ENCODE assay signal across 9 mouse cellular contexts in the genomic region with DNA sequence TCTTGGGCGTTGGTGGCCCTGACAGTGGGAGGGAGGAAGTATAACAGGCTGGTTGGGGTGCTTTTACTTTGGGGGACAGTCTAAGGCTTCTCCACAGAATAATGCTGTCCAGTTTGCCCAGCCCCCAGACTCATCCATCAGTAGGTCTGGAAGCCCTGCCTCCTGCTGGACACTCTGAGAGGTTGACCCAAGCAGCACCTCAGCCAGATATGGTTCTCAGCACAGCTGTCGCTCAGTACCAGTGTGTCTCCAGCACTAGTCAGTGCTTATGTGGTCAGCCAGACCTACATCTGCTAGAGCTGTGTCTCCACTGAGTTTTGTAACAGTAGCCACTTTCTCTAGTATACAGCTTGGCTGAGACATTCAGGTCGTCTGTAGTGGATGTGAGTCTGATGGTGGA. TPM values are rescaled to one million over a fixed set of nuclear protein-coding genes. Genes with fewer than 3 reads are reported as not detected.
A peak's percentile ranks its signal among the peaks of the same experiment; 100 is the strongest.
DNase-seq lines count a peak whose midpoint lies in the region; ATAC-seq lines count a peak whose summit lies in the region.
"Had no signal": no experiment of that assay in that cellular context is flagged by ENCODE, and none has a peak within 500 bp of the region (broad histone marks: within the 10 kb centered on the region; RNA-seq: fewer than 3 reads in every experiment).

No protein-coding gene starts in this region.

- WGBS in kidney, embryonic 15.5 days, result 15% methylated on average over 3 of the region's 3 CpGs
- 19% methylated on average over 3 of the region's 3 CpGs for WGBS in forebrain, embryonic 11.5 days
- 19% methylated on average over 3 of the region's 3 CpGs for WGBS in limb, embryonic 10.5 days
- WGBS in neural tube, embryonic 14.5 days, result 19% methylated on average over 3 of the region's 3 CpGs

- H3K36me3 ChIP-seq in kidney, embryonic 15.5 days, result peaks cover 26% of the 10 kb centered on the region
- peaks cover 5% of the 10 kb centered on the region for H3K36me3 ChIP-seq in forebrain, embryonic 11.5 days (ENCODE audit: control insufficient read depth, insufficient read depth, low read length)
- H3K36me3 ChIP-seq in limb, embryonic 10.5 days, result peaks cover 37% of the 10 kb centered on the region
- H3K36me3 ChIP-seq in neural tube, embryonic 14.5 days (ENCODE audit: control insufficient read depth, insufficient read depth, low read length), result no peaks in the 10 kb centered on the region

- H3K4me1 ChIP-seq in kidney, embryonic 15.5 days, result peaks cover 47% of the 10 kb centered on the region
- H3K4me1 ChIP-seq in forebrain, embryonic 11.5 days (replicated peaks; ENCODE audit: control insufficient read depth, insufficient read depth, low read length), result peaks cover 8% of the 10 kb centered on the region; the same call in 1 of the 2 replicates
- peaks cover 47% of the 10 kb centered on the region for H3K4me1 ChIP-seq in limb, embryonic 10.5 days
- peaks cover 7% of the 10 kb centered on the region for H3K4me1 ChIP-seq in neural tube, embryonic 14.5 days (ENCODE audit: control insufficient read depth, insufficient read depth, low read length)

- intact Hi-C loops in left cerebral cortex, postnatal 10 days (cut with DNase I), result no loop called here

- peaks cover 9% of the 10 kb centered on the region; the same call in 1 of the 2 replicates for H3K27me3 ChIP-seq in kidney, embryonic 15.5 days
- H3K27me3 ChIP-seq in forebrain, embryonic 11.5 days (ENCODE audit: control insufficient read depth, insufficient read depth, low read length), result peaks cover 3% of the 10 kb centered on the region; the same call in 1 of the 2 replicates
- H3K27me3 ChIP-seq in limb, embryonic 10.5 days (ENCODE audit: low read depth, poor library complexity, severe bottlenecking), result peaks cover 25% of the 10 kb centered on the region; the same call in 1 of the 2 replicates
- 0 out of 2 replicates have a peak, but pooled peaks cover 3% of the 10 kb centered on the region for H3K27me3 ChIP-seq in neural tube, embryonic 14.5 days (ENCODE audit: control insufficient read depth, insufficient read depth, low read length)
- H3K27me3 ChIP-seq: Patski had no signal

- 0 out of 2 replicates have a peak overlapping the region, but pooled peaks have one; percentile 48 for H3K27ac ChIP-seq in kidney, embryonic 15.5 days
- H3K27ac ChIP-seq in forebrain, embryonic 11.5 days (ENCODE audit: low read depth, low read length), result no peak overlapping the region
- H3K27ac ChIP-seq in limb, embryonic 10.5 days, result peak overlapping the region; percentile 64
- H3K27ac ChIP-seq in neural tube, embryonic 14.5 days (ENCODE audit: low read depth, low read length), result no peak overlapping the region

- H3K9me3 ChIP-seq in kidney, embryonic 15.5 days (replicated peaks), result no peaks in the 10 kb centered on the region
- H3K9me3 ChIP-seq in forebrain, embryonic 11.5 days (ENCODE audit: control insufficient read depth, low read length), result no peaks in the 10 kb centered on the region
- H3K9me3 ChIP-seq in limb, embryonic 10.5 days (replicated peaks), result no peaks in the 10 kb centered on the region
- H3K9me3 ChIP-seq in neural tube, embryonic 14.5 days (ENCODE audit: control insufficient read depth, low read length), result no peaks in the 10 kb centered on the region

- peak overlapping the region; percentile 5; the same call in 1 of the 2 replicates for H3K4me3 ChIP-seq in kidney, embryonic 15.5 days (replicated peaks)
- H3K4me3 ChIP-seq in forebrain, embryonic 11.5 days (ENCODE audit: low read depth, low read length), result no peak overlapping the region
- H3K4me3 ChIP-seq in limb, embryonic 10.5 days, result peak overlapping the region; percentile 35
- H3K4me3 ChIP-seq in neural tube, embryonic 14.5 days (ENCODE audit: low read depth, low read length), result no peak overlapping the region

- H3K9ac ChIP-seq in kidney, embryonic 15.5 days, result no peak overlapping the region
- no peak overlapping the region for H3K9ac ChIP-seq in forebrain, embryonic 11.5 days (ENCODE audit: low read length)
- H3K9ac ChIP-seq in neural tube, embryonic 14.5 days (replicated peaks; ENCODE audit: low read depth, low read length), result no peak overlapping the region

- H3K4me2 ChIP-seq in kidney, embryonic 15.5 days, result peak overlapping the region; percentile 52
- peak overlapping the region; percentile 34; the same call in 1 of the 2 replicates for H3K4me2 ChIP-seq in forebrain, embryonic 11.5 days (ENCODE audit: low read depth, low read length, severe bottlenecking)
- peak overlapping the region; percentile 35 for H3K4me2 ChIP-seq in neural tube, embryonic 14.5 days (ENCODE audit: low read depth, low read length)

- ATAC-seq in kidney, embryonic 15.5 days (replicated peaks; ENCODE audit: low FRiP score), result 0 out of 2 replicates have a peak, but pooled peaks have one; percentile 13
- ATAC-seq in forebrain, embryonic 11.5 days (replicated peaks; ENCODE audit: low FRiP score), result no peak; the same call in 1 of the 2 replicates
- ATAC-seq in neural tube, embryonic 14.5 days (ENCODE audit: low read depth), result 0 out of 2 replicates have a peak, but pooled peaks have one; percentile 21

- DNase-seq in kidney, adult 8-10 months, result no peak
- no peak for DNase-seq in forebrain, embryonic 11.5 days (ENCODE audit: low spot score)
- peak; percentile 61 for DNase-seq in limb, embryonic 10.5 days (ENCODE audit: low spot score)
- no peak for DNase-seq in cerebellum, adult 11-12 months
- no peak for DNase-seq in urinary bladder, postnatal 10 days (ENCODE audit: low spot score)
- no peak for DNase-seq in left cerebral cortex, postnatal 10 days (ENCODE audit: extremely low spot score in 1 of 2, low spot score in 2 of 2)

RNA-seq across cellular contexts. Expression of a gene that starts 48.2 kb away (rescaled TPM):
- 11.9 and 14.9 TPM in 2 replicates for polyA plus RNA-seq in kidney, embryonic 15.5 days (2015; fragmentation: Nextera tagmentation; extraction: Ambion mirVana)
- 26.8 and 30.2 TPM in 2 replicates for polyA plus RNA-seq in forebrain, embryonic 11.5 days (2014; fragmentation: Nextera tagmentation; extraction: Ambion mirVana)
- polyA plus RNA-seq in limb, embryonic 10.5 days (2016; fragmentation: Nextera tagmentation; extraction: Ambion mirVana), result 23.8 and 32.1 TPM in 2 replicates
- polyA plus RNA-seq in neural tube, embryonic 14.5 days (2014; fragmentation: Nextera tagmentation; extraction: Ambion mirVana), result 8.0 and 8.3 TPM in 2 replicates
- 10 to 100 TPM; 18.3 to 18.5 TPM for total RNA-seq in left cerebral cortex, postnatal 10 days (2021)

Comparison
In these comparisons a context has a peak if more than half of its experiments do, and no peak if none do; other contexts are left out.
1. H3K27ac ChIP-seq: peak in kidney, embryonic 15.5 days (single experiment) and limb, embryonic 10.5 days (single experiment); none in forebrain, embryonic 11.5 days (single experiment) and neural tube, embryonic 14.5 days (single experiment).
2. H3K4me3 ChIP-seq: peak in kidney, embryonic 15.5 days (single experiment) and limb, embryonic 10.5 days (single experiment); none in forebrain, embryonic 11.5 days (single experiment) and neural tube, embryonic 14.5 days (single experiment).
3. Peak in every context shown above with its lines, with median percentiles within 50 percentile points of each other: H3K4me2 ChIP-seq.